Mouse (Mus musculus) thymus, postnatal 36 days (tissue): ENCODE data around the gene Kdm4d.
"Not testable (repeated sequence)": the region's sequence is repeated elsewhere in the genome, so short reads cannot be mapped to it uniquely, and the experiment has no call there.

Experiments
- DNase-seq, 2 experiments: peaks; one replicate each; pipeline ENCODE4 v3.0.0; 2022; ENCODE audit warnings: mixed read lengths in 2 of 2

The Kdm4d gene

DNA sequence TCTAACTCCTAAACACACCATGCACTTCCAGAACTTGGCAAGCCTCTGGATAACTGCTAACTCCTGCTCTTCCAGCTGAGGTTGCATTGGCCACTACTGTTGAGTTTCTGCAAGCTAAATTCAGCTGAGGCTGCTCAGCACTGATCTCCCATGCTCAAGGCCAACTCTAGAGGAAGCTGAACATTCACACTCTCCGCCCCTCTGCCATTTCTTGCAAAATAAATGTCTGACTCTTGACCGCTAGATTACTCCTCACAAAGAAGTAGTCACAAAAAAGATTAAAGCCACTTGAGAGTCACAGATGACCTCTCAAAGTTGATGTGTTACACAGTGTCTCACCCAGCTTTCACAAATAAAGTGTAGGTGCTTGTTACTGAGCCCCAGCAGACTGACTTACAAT is 53.2 kb downstream of the Kdm4d start:
- DNase-seq: not testable (repeated sequence)

DNA sequence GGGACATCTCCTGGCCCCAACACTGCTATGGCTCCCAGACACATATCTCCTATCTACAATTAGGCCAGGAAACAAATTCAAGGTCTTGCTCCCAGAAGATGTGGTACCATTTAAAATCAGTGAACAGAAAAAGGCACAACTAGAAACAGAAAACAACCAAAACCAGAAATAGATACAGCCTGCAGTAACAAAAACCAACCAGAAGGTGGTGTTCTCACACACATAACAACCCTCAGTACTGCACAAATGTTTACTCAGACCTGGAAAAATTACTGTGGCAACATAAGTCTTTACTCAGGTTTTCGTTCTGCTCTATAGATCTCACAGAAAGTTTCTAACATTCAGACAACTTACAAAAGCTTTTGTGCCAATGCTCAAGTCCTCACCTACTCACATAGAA is 59.9 kb downstream of the Kdm4d start:
- no peak for DNase-seq

DNA sequence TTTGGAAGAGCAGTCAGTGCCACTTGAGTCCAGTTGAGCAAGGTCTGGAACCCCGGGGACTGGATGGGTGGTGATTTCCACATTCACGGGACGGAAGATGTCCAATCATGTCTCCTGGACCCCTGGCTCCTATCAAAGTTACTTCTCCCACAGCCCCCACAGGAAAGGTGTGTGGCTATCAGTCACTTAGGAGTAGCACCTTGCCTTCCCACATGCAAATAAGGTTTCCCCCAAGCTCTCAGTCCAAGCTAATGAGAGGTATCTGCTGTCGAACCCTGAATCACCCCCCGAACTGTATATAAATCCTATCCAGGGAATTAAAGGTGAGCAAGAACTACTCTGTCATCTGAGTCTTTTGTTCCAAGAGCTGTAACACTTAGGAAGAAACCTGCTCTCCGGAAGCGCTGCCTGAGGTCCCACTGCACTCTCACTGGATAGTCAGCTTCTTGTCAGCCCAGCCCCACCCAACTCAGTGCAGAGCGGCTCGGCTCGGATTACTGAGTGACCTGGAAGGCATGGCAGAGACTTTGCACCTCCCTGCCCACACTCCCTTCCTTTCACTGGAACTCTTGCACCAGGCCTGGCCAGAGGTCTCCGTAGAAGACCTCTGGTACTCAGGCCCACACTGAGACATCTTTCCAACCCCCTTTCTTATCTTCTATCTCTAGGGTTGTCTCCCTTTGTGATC is 66.9 kb downstream of the Kdm4d start:
- no peak for DNase-seq
